Mouse (Mus musculus) forebrain, embryonic 15.5 days (tissue): ENCODE data around the gene Pxdn. TPM values are rescaled to one million over a fixed set of nuclear protein-coding genes. Genes with fewer than 3 reads are reported as not detected.
A peak's percentile ranks its signal among the peaks of the same experiment; 100 is the strongest.

Source experiments
- ATAC-seq: fragments of 200-750 bp; cut with Nextera tagmentation; replicated peaks from 2 replicates; pipeline ENCODE4 v1.8.0; 2017; ENCODE audit warnings: mild to moderate bottlenecking, moderate TSS enrichment, moderate library complexity
- H3K27ac ChIP-seq: fragments of 300-500 bp; sonication (generic); replicated peaks from 2 replicates; pipeline ENCODE4 v1.5.1; 2015; ENCODE audit warnings: mild to moderate bottlenecking, inconsistent platforms
- H3K27me3 ChIP-seq: fragments of 300-500 bp; sonication (generic); 2 replicates; pipeline ENCODE4 v1.6.1; 2015; ENCODE audit warnings: inconsistent platforms
- H3K36me3 ChIP-seq: fragments of 300-500 bp; sonication (generic); 2 replicates; pipeline ENCODE4 v1.6.1; 2015; ENCODE audit warnings: mild to moderate bottlenecking, inconsistent platforms
- H3K4me1 ChIP-seq: fragments of 300-500 bp; sonication (generic); 2 replicates; pipeline ENCODE4 v1.6.1; 2015; ENCODE audit warnings: inconsistent platforms
- H3K4me2 ChIP-seq: fragments of 300-500 bp; sonication (generic); replicated peaks from 2 replicates; pipeline ENCODE4 v1.6.1; 2015; ENCODE audit warnings: mild to moderate bottlenecking, inconsistent platforms
- H3K4me3 ChIP-seq: fragments of 300-500 bp; sonication (generic); 2 replicates; pipeline ENCODE4 v1.5.1; 2015; ENCODE audit warnings: mild to moderate bottlenecking, inconsistent platforms
- H3K9ac ChIP-seq: fragments of 300-500 bp; sonication (generic); replicated peaks from 2 replicates; pipeline ENCODE4 v1.6.1; 2015; ENCODE audit warnings: mild to moderate bottlenecking, inconsistent platforms
- H3K9me3 ChIP-seq: fragments of 300-500 bp; sonication (generic); 2 replicates; pipeline ENCODE4 v1.6.1; 2016; ENCODE audit warnings: inconsistent platforms
- WGBS: fragments of 180-500 bp; shearing (Covaris S2); methylation state at CpG from one replicate; pipeline ENCODE4 v1.1.7; 2015; ENCODE audit warnings: mixed read lengths; 5-methylcytosine and 5-hydroxymethylcytosine counted together
- polyA plus RNA-seq: library from polyadenylated mRNA; unstranded; fragments of >200 nt; fragmentation: Nextera tagmentation; extraction: Ambion mirVana; gene quantifications from 2 replicates; pipeline ENCODE4 v1.2.1, GENCODE M21; 2015

The Pxdn gene
- polyA plus RNA-seq, 1 experiment from 2014 or later = 39.7 TPM

GRCm38 (mm10) chr12:29933501-29933900 is 3.9 kb upstream of the Pxdn start:
- 62% methylated on average over 2 of the region's 2 CpGs for WGBS
- Histone ChIP-seq H3K4me3 (no peak overlapping the region), H3K36me3 (no peaks in the 10 kb centered on the region), H3K9ac (no peak overlapping the region), H3K4me1 (peaks cover 9% of the 10 kb centered on the region; the same call in 1 of the 2 replicates), H3K4me2 (no peak overlapping the region), H3K27me3 (no peaks in the 10 kb centered on the region), H3K27ac (0 out of 2 replicates have a peak overlapping the region, but pooled peaks have one; percentile 32), H3K9me3 (no peaks in the 10 kb centered on the region)
- no peak for ATAC-seq

DNA sequence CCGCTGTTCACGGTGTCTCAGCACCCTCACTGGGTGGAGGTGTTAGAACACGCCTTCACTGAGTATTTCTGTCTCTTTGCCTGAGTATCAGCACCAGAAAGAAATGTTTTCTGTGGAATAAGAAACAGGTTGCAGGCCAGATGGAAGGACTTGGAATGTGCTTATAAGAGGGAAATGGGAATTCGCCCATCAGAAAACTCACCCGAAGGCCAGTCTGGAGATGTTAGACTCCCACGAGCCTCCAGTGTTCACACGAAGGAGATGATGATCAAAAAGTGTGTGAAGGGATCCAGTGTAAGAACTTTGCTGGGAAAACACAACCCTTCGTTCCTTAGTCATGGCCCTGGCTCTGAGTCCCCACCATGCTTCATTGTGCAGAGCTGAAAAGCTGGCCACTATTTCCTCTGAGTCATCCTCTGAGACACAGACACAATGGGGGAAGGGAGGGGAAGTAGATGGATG is 3.3 kb upstream of the Pxdn start:
- Histone ChIP-seq H3K27ac (0 out of 2 replicates have a peak overlapping the region, but pooled peaks have one; percentile 32), H3K9me3 (no peaks in the 10 kb centered on the region), H3K9ac (no peak overlapping the region), H3K4me3 (no peak overlapping the region), H3K27me3 (no peaks in the 10 kb centered on the region), H3K4me2 (no peak overlapping the region), H3K36me3 (no peaks in the 10 kb centered on the region), H3K4me1 (peaks cover 12% of the 10 kb centered on the region)
- no peak for ATAC-seq
- WGBS = 60% methylated on average over 8 of the region's 8 CpGs

GRCm38 (mm10) chr12:29937851-29938375 is 505 bp downstream of the Pxdn start:
- Histone ChIP-seq H3K27ac (peak overlapping the region; percentile 93), H3K9ac (peak overlapping the region; percentile 90), H3K4me3 (peak overlapping the region; percentile 80), H3K9me3 (no peaks in the 10 kb centered on the region), H3K4me1 (peaks cover 33% of the 10 kb centered on the region), H3K27me3 (no peaks in the 10 kb centered on the region), H3K36me3 (no peaks in the 10 kb centered on the region), H3K4me2 (peak overlapping the region; percentile 51)
- under 1% methylated on average over 45 of the region's 49 CpGs for WGBS
- peak; percentile 86 for ATAC-seq

GRCm38 (mm10) chr12:29938376-29939041 is 1.1 kb downstream of the Pxdn start:
- WGBS = under 1% methylated on average over 40 of the region's 40 CpGs

GRCm38 (mm10) chr12:29939261-29939671 is 1.9 kb downstream of the Pxdn start:
- ATAC-seq = no peak
- Histone ChIP-seq H3K9me3 (no peaks in the 10 kb centered on the region), H3K36me3 (no peaks in the 10 kb centered on the region), H3K9ac (peak overlapping the region; percentile 90), H3K4me3 (peak overlapping the region; percentile 80), H3K27ac (peak overlapping the region; percentile 93; the same call in 1 of the 2 replicates), H3K4me2 (peak overlapping the region; percentile 51), H3K27me3 (no peaks in the 10 kb centered on the region), H3K4me1 (peaks cover 33% of the 10 kb centered on the region)
- 5% methylated on average over 8 of the region's 8 CpGs for WGBS

More at GRCm38 (mm10) chr12:29938376-29939041, 1.1 kb downstream of the Pxdn start:
- H3K9ac ChIP-seq = peak overlapping the region; percentile 90
- no peaks in the 10 kb centered on the region for H3K36me3 ChIP-seq
- H3K4me3 ChIP-seq = peak overlapping the region; percentile 80
- H3K4me2 ChIP-seq = peak overlapping the region; percentile 51
- no peaks in the 10 kb centered on the region for H3K27me3 ChIP-seq
- H3K27ac ChIP-seq = peak overlapping the region; percentile 93
- H3K4me1 ChIP-seq = peaks cover 33% of the 10 kb centered on the region
- ATAC-seq = peak; percentile 77
- no peaks in the 10 kb centered on the region for H3K9me3 ChIP-seq

DNA sequence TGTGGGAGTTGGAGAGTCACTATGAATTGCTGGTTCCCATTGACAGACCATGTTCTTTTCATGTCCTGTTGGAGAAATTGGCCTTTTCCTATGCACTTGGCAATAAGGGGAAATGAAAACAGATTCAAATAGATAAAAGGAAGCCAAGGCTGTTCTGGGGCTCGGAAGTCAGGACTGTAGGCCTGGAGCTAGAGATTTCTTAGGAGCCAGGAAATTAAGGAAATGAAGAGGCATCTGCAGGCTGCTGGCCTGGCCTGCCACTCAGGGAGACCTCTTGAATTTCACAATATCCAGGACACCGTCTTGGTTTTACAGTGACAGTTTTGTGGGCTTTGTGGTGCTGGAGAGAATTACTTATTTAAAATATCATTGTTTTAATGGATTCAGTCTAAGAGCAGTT is 5.0 kb downstream of the Pxdn start:
- Histone ChIP-seq H3K4me2 (no peak overlapping the region), H3K4me1 (peaks cover 40% of the 10 kb centered on the region), H3K27me3 (no peaks in the 10 kb centered on the region), H3K27ac (no peak overlapping the region), H3K9me3 (no peaks in the 10 kb centered on the region), H3K9ac (no peak overlapping the region), H3K4me3 (no peak overlapping the region), H3K36me3 (no peaks in the 10 kb centered on the region)
- 91% methylated on average over 2 of the region's 2 CpGs for WGBS
- ATAC-seq = no peak

GRCm38 (mm10) chr12:29944650-29945049 is 7.2 kb downstream of the Pxdn start:
- Histone ChIP-seq H3K4me1 (peaks cover 34% of the 10 kb centered on the region), H3K4me2 (no peak overlapping the region), H3K36me3 (no peaks in the 10 kb centered on the region; the same call in 1 of the 2 replicates), H3K9ac (no peak overlapping the region), H3K4me3 (no peak overlapping the region), H3K27ac (no peak overlapping the region), H3K27me3 (no peaks in the 10 kb centered on the region), H3K9me3 (no peaks in the 10 kb centered on the region)
- no peak for ATAC-seq
- 81% methylated on average over 3 of the region's 3 CpGs for WGBS

- H3K27me3 ChIP-seq = no peaks in the 10 kb centered on the region
- H3K4me3 ChIP-seq = no peak overlapping the region
- 84% methylated on average over 6 of the region's 6 CpGs for WGBS
- no peak overlapping the region for H3K4me2 ChIP-seq
- H3K4me1 ChIP-seq = peaks cover 27% of the 10 kb centered on the region
- ATAC-seq = no peak
- no peaks in the 10 kb centered on the region; the same call in 1 of the 2 replicates for H3K36me3 ChIP-seq
- H3K27ac ChIP-seq = no peak overlapping the region
- H3K9ac ChIP-seq = no peak overlapping the region
- no peaks in the 10 kb centered on the region for H3K9me3 ChIP-seq
Observed at GRCm38 (mm10) chr12:29945182-29945743, 7.9 kb downstream of the Pxdn start.

DNA sequence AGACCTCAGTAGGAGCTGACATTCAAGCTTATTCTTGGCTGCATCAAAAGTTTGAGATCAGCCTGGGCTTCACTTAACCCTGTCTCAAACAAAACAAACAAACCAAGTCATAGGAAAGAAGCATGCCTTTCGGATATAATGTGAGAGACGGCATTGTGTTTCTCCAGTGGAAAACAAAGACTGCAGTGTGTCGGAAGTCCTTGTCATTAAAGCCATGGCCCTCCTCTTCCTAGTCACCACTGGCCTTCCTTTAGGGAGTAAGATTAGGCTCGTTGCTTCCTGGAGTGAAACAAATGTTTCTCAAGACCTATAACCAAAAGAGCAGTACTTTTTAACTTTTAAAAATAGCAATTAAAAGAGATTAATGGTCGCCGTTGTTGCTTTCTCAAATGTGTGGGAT is 13.6 kb downstream of the Pxdn start:
- Histone ChIP-seq H3K9me3 (no peaks in the 10 kb centered on the region), H3K9ac (no peak overlapping the region), H3K36me3 (no peaks in the 10 kb centered on the region; the same call in 1 of the 2 replicates), H3K27ac (no peak overlapping the region), H3K4me2 (no peak overlapping the region), H3K27me3 (no peaks in the 10 kb centered on the region), H3K4me3 (no peak overlapping the region), H3K4me1 (peaks cover 39% of the 10 kb centered on the region)
- WGBS = 24% methylated on average over 6 of the region's 6 CpGs
- no peak for ATAC-seq

DNA sequence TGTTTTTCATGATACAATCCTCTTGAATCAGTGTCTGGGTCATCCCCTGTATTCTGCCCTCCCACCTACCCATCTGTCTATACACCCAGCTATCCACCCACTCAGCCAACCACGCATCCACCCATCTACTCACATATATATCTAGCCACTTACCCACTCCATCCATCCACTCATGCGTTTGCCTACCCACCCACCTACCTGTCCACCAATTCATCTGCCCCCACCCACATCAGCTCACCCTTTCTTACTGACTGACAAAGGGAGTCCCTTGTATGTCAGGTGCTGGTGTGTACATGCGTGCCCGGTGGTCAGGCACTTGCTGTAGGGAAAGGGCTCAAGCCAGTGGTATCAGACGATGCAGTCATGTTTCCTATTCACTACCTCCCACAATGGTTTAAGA is 14.1 kb downstream of the Pxdn start:
- H3K4me1 ChIP-seq = peaks cover 39% of the 10 kb centered on the region
- H3K36me3 ChIP-seq = no peaks in the 10 kb centered on the region; the same call in 1 of the 2 replicates
- ATAC-seq = no peak
- H3K9ac ChIP-seq = no peak overlapping the region
- no peak overlapping the region for H3K4me3 ChIP-seq
- no peaks in the 10 kb centered on the region for H3K9me3 ChIP-seq
- H3K4me2 ChIP-seq = no peak overlapping the region
- WGBS = 81% methylated on average over 5 of the region's 5 CpGs
- no peaks in the 10 kb centered on the region for H3K27me3 ChIP-seq
- H3K27ac ChIP-seq = no peak overlapping the region

- no peaks in the 10 kb centered on the region for H3K27me3 ChIP-seq
- H3K4me3 ChIP-seq = no peak overlapping the region
- no peak for ATAC-seq
- H3K9ac ChIP-seq = no peak overlapping the region
- H3K4me1 ChIP-seq = peaks cover 42% of the 10 kb centered on the region
- no peak overlapping the region for H3K27ac ChIP-seq
- no peaks in the 10 kb centered on the region for H3K9me3 ChIP-seq
- 85% methylated on average over 6 of the region's 6 CpGs for WGBS
- H3K36me3 ChIP-seq = no peaks in the 10 kb centered on the region; the same call in 1 of the 2 replicates
- H3K4me2 ChIP-seq = no peak overlapping the region
Observed at GRCm38 (mm10) chr12:29952102-29952501, 14.7 kb downstream of the Pxdn start.

GRCm38 (mm10) chr12:29953999-29954398 is 16.6 kb downstream of the Pxdn start:
- H3K27ac ChIP-seq = peak overlapping the region; percentile 58
- H3K9me3 ChIP-seq = no peaks in the 10 kb centered on the region
- H3K4me1 ChIP-seq = peaks cover 42% of the 10 kb centered on the region
- H3K36me3 ChIP-seq = no peaks in the 10 kb centered on the region; the same call in 1 of the 2 replicates
- WGBS = 44% methylated on average over 11 of the region's 11 CpGs
- H3K27me3 ChIP-seq = no peaks in the 10 kb centered on the region
- no peak overlapping the region for H3K4me2 ChIP-seq
- no peak overlapping the region for H3K9ac ChIP-seq
- H3K4me3 ChIP-seq = no peak overlapping the region
- peak; percentile 27; the same call in 1 of the 2 replicates for ATAC-seq
